Mouse (Mus musculus): ENCODE measurements around the gene Nkain2. TPM values are rescaled to one million over a fixed set of nuclear protein-coding genes. Genes with fewer than 3 reads are reported as not detected.

The Nkain2 gene
- polyA plus RNA-seq, 1 experiment: not detected

- no peaks in the 10 kb centered on the region for H3K4me1 ChIP-seq (ENCODE audit: control insufficient read depth, insufficient read depth, low read length)
- H3K9me3 ChIP-seq (replicated peaks; ENCODE audit: control insufficient read depth, insufficient read depth, low read length, poor library complexity, severe bottlenecking): no peaks in the 10 kb centered on the region
- H3K27ac ChIP-seq (ENCODE audit: insufficient read depth, low read length): no peak overlapping the region
- no peaks in the 10 kb centered on the region for H3K36me3 ChIP-seq (ENCODE audit: control insufficient read depth, insufficient read depth, low read length, poor library complexity, severe bottlenecking)
- no peak for TF ChIP-seq CTCF (IDR thresholded peaks at IDR 0.05; ENCODE audit: low read depth, low read length)
- TF ChIP-seq POLR2A (IDR thresholded peaks at IDR 0.05; ENCODE audit: insufficient read depth, low read length): no peak
- no peak for TF ChIP-seq EP300 (IDR thresholded peaks at IDR 0.05; ENCODE audit: insufficient read depth, low read depth, low read length)
- H3K9ac ChIP-seq (ENCODE audit: low read depth, poor library complexity, severe bottlenecking): no peak overlapping the region
- no peaks in the 10 kb centered on the region for H3K27me3 ChIP-seq (ENCODE audit: control insufficient read depth, insufficient read depth, low read length, poor library complexity, severe bottlenecking)
- H3K4me3 ChIP-seq (ENCODE audit: low read depth, low read length): no peak overlapping the region
Observed at GRCm38 (mm10) chr10:32870691-32871406, 19.4 kb downstream of the Nkain2 start.

GRCm38 (mm10) chr10:32869541-32869940, 20.7 kb downstream of the Nkain2 start:
- no peak overlapping the region for H3K27ac ChIP-seq (ENCODE audit: insufficient read depth, low read length)
- no peaks in the 10 kb centered on the region for H3K9me3 ChIP-seq (replicated peaks; ENCODE audit: control insufficient read depth, insufficient read depth, low read length, poor library complexity, severe bottlenecking)
- no peak overlapping the region for H3K9ac ChIP-seq (ENCODE audit: low read depth, poor library complexity, severe bottlenecking)
- no peaks in the 10 kb centered on the region for H3K36me3 ChIP-seq (ENCODE audit: control insufficient read depth, insufficient read depth, low read length, poor library complexity, severe bottlenecking)
- H3K4me1 ChIP-seq (ENCODE audit: control insufficient read depth, insufficient read depth, low read length): no peaks in the 10 kb centered on the region
- no peak overlapping the region for H3K4me3 ChIP-seq (ENCODE audit: low read depth, low read length)
- no peak for TF ChIP-seq EP300 (IDR thresholded peaks at IDR 0.05; ENCODE audit: insufficient read depth, low read depth, low read length)
- TF ChIP-seq CTCF (IDR thresholded peaks at IDR 0.05; ENCODE audit: low read depth, low read length): no peak
- TF ChIP-seq POLR2A (IDR thresholded peaks at IDR 0.05; ENCODE audit: insufficient read depth, low read length): no peak
- no peaks in the 10 kb centered on the region for H3K27me3 ChIP-seq (ENCODE audit: control insufficient read depth, insufficient read depth, low read length, poor library complexity, severe bottlenecking)

GRCm38 (mm10) chr10:32815210-32815883, 74.9 kb downstream of the Nkain2 start:
- Histone ChIP-seq H3K9me3 (replicated peaks; ENCODE audit: control insufficient read depth, insufficient read depth, low read length, poor library complexity, severe bottlenecking) (no peaks in the 10 kb centered on the region), H3K4me3 (ENCODE audit: low read depth, low read length) (no peak overlapping the region), H3K4me1 (ENCODE audit: control insufficient read depth, insufficient read depth, low read length) (no peaks in the 10 kb centered on the region), H3K27me3 (ENCODE audit: control insufficient read depth, insufficient read depth, low read length, poor library complexity, severe bottlenecking) (no peaks in the 10 kb centered on the region), H3K27ac (ENCODE audit: insufficient read depth, low read length) (no peak overlapping the region), H3K9ac (ENCODE audit: low read depth, poor library complexity, severe bottlenecking) (no peak overlapping the region), H3K36me3 (ENCODE audit: control insufficient read depth, insufficient read depth, low read length, poor library complexity, severe bottlenecking) (no peaks in the 10 kb centered on the region)
- no peak for TF ChIP-seq POLR2A (IDR thresholded peaks at IDR 0.05; ENCODE audit: insufficient read depth, low read length)
- no peak for TF ChIP-seq CTCF (IDR thresholded peaks at IDR 0.05; ENCODE audit: low read depth, low read length)
- no peak for TF ChIP-seq EP300 (IDR thresholded peaks at IDR 0.05; ENCODE audit: insufficient read depth, low read depth, low read length)

GRCm38 (mm10) chr10:32796215-32796614, 94.0 kb downstream of the Nkain2 start:
- Histone ChIP-seq H3K36me3 (ENCODE audit: control insufficient read depth, insufficient read depth, low read length, poor library complexity, severe bottlenecking) (no peaks in the 10 kb centered on the region), H3K4me3 (ENCODE audit: low read depth, low read length) (no peak overlapping the region), H3K9me3 (replicated peaks; ENCODE audit: control insufficient read depth, insufficient read depth, low read length, poor library complexity, severe bottlenecking) (no peaks in the 10 kb centered on the region), H3K27me3 (ENCODE audit: control insufficient read depth, insufficient read depth, low read length, poor library complexity, severe bottlenecking) (no peaks in the 10 kb centered on the region), H3K9ac (ENCODE audit: low read depth, poor library complexity, severe bottlenecking) (no peak overlapping the region), H3K4me1 (ENCODE audit: control insufficient read depth, insufficient read depth, low read length) (no peaks in the 10 kb centered on the region), H3K27ac (ENCODE audit: insufficient read depth, low read length) (no peak overlapping the region)
- TF ChIP-seq CTCF (IDR thresholded peaks at IDR 0.05; ENCODE audit: low read depth, low read length): no peak
- TF ChIP-seq EP300 (IDR thresholded peaks at IDR 0.05; ENCODE audit: insufficient read depth, low read depth, low read length): no peak
- TF ChIP-seq POLR2A (IDR thresholded peaks at IDR 0.05; ENCODE audit: insufficient read depth, low read length): no peak

- H3K27me3 ChIP-seq (ENCODE audit: control insufficient read depth, insufficient read depth, low read length, poor library complexity, severe bottlenecking): no peaks in the 10 kb centered on the region
- H3K9me3 ChIP-seq (replicated peaks; ENCODE audit: control insufficient read depth, insufficient read depth, low read length, poor library complexity, severe bottlenecking): no peaks in the 10 kb centered on the region
- no peak overlapping the region for H3K27ac ChIP-seq (ENCODE audit: insufficient read depth, low read length)
- no peak for TF ChIP-seq CTCF (IDR thresholded peaks at IDR 0.05; ENCODE audit: low read depth, low read length)
- H3K9ac ChIP-seq (ENCODE audit: low read depth, poor library complexity, severe bottlenecking): no peak overlapping the region
- no peak overlapping the region for H3K4me3 ChIP-seq (ENCODE audit: low read depth, low read length)
- H3K36me3 ChIP-seq (ENCODE audit: control insufficient read depth, insufficient read depth, low read length, poor library complexity, severe bottlenecking): no peaks in the 10 kb centered on the region
- no peaks in the 10 kb centered on the region for H3K4me1 ChIP-seq (ENCODE audit: control insufficient read depth, insufficient read depth, low read length)
Observed at GRCm38 (mm10) chr10:32790541-32790940, 99.7 kb downstream of the Nkain2 start.

- no peak for TF ChIP-seq CTCF (IDR thresholded peaks at IDR 0.05; ENCODE audit: low read depth, low read length)
- TF ChIP-seq POLR2A (IDR thresholded peaks at IDR 0.05; ENCODE audit: insufficient read depth, low read length): no peak
- TF ChIP-seq EP300 (IDR thresholded peaks at IDR 0.05; ENCODE audit: insufficient read depth, low read depth, low read length): no peak
- Histone ChIP-seq H3K4me3 (ENCODE audit: low read depth, low read length) (no peak overlapping the region), H3K36me3 (ENCODE audit: control insufficient read depth, insufficient read depth, low read length, poor library complexity, severe bottlenecking) (no peaks in the 10 kb centered on the region), H3K27me3 (ENCODE audit: control insufficient read depth, insufficient read depth, low read length, poor library complexity, severe bottlenecking) (no peaks in the 10 kb centered on the region), H3K9ac (ENCODE audit: low read depth, poor library complexity, severe bottlenecking) (no peak overlapping the region), H3K4me1 (ENCODE audit: control insufficient read depth, insufficient read depth, low read length) (no peaks in the 10 kb centered on the region), H3K9me3 (replicated peaks; ENCODE audit: control insufficient read depth, insufficient read depth, low read length, poor library complexity, severe bottlenecking) (no peaks in the 10 kb centered on the region), H3K27ac (ENCODE audit: insufficient read depth, low read length) (no peak overlapping the region)
Observed at GRCm38 (mm10) chr10:32782732-32783359, 107.4 kb downstream of the Nkain2 start.
